Mouse (Mus musculus) forebrain, embryonic 15.5 days (tissue): ENCODE results near the gene Sik2. TPM values are rescaled to one million over a fixed set of nuclear protein-coding genes. Genes with fewer than 3 reads are reported as not detected.

Experiments
- ATAC-seq: fragments of 200-750 bp; cut with Nextera tagmentation; replicated peaks from 2 replicates; pipeline ENCODE4 v1.8.0; 2017; ENCODE audit warnings: mild to moderate bottlenecking, moderate TSS enrichment, moderate library complexity
- H3K27ac ChIP-seq: fragments of 300-500 bp; sonication (generic); replicated peaks from 2 replicates; pipeline ENCODE4 v1.5.1; 2015; ENCODE audit warnings: mild to moderate bottlenecking, inconsistent platforms
- H3K27me3 ChIP-seq: fragments of 300-500 bp; sonication (generic); 2 replicates; pipeline ENCODE4 v1.6.1; 2015; ENCODE audit warnings: inconsistent platforms
- H3K36me3 ChIP-seq: fragments of 300-500 bp; sonication (generic); 2 replicates; pipeline ENCODE4 v1.6.1; 2015; ENCODE audit warnings: mild to moderate bottlenecking, inconsistent platforms
- H3K4me1 ChIP-seq: fragments of 300-500 bp; sonication (generic); 2 replicates; pipeline ENCODE4 v1.6.1; 2015; ENCODE audit warnings: inconsistent platforms
- H3K4me2 ChIP-seq: fragments of 300-500 bp; sonication (generic); replicated peaks from 2 replicates; pipeline ENCODE4 v1.6.1; 2015; ENCODE audit warnings: mild to moderate bottlenecking, inconsistent platforms
- H3K4me3 ChIP-seq: fragments of 300-500 bp; sonication (generic); 2 replicates; pipeline ENCODE4 v1.5.1; 2015; ENCODE audit warnings: mild to moderate bottlenecking, inconsistent platforms
- H3K9ac ChIP-seq: fragments of 300-500 bp; sonication (generic); replicated peaks from 2 replicates; pipeline ENCODE4 v1.6.1; 2015; ENCODE audit warnings: mild to moderate bottlenecking, inconsistent platforms
- H3K9me3 ChIP-seq: fragments of 300-500 bp; sonication (generic); 2 replicates; pipeline ENCODE4 v1.6.1; 2016; ENCODE audit warnings: inconsistent platforms
- WGBS: fragments of 180-500 bp; shearing (Covaris S2); methylation state at CpG from one replicate; pipeline ENCODE4 v1.1.7; 2015; ENCODE audit warnings: mixed read lengths; 5-methylcytosine and 5-hydroxymethylcytosine counted together
- polyA plus RNA-seq: library from polyadenylated mRNA; unstranded; fragments of >200 nt; fragmentation: Nextera tagmentation; extraction: Ambion mirVana; gene quantifications from 2 replicates; pipeline ENCODE4 v1.2.1, GENCODE M21; 2015

The Sik2 gene
- polyA plus RNA-seq, 1 experiment from 2014 or later = 19.5 TPM

- no peak overlapping the region for H3K9ac ChIP-seq
- H3K9me3 ChIP-seq = no peaks in the 10 kb centered on the region
- no peak overlapping the region for H3K27ac ChIP-seq
- WGBS = 87% methylated on average over 3 of the region's 3 CpGs
- H3K4me3 ChIP-seq = no peak overlapping the region
- no peaks in the 10 kb centered on the region for H3K27me3 ChIP-seq
- no peak overlapping the region for H3K4me2 ChIP-seq
- no peaks in the 10 kb centered on the region for H3K4me1 ChIP-seq
- ATAC-seq = no peak
- H3K36me3 ChIP-seq = no peaks in the 10 kb centered on the region
Observed at GRCm38 (mm10) chr9:51020351-51020750, 11.5 kb upstream of the Sik2 start.

- no peaks in the 10 kb centered on the region for H3K4me1 ChIP-seq
- ATAC-seq = no peak
- WGBS = 82% methylated on average over 7 of the region's 7 CpGs
- H3K9ac ChIP-seq = no peak overlapping the region
- H3K36me3 ChIP-seq = no peaks in the 10 kb centered on the region
- H3K4me2 ChIP-seq = no peak overlapping the region
- no peaks in the 10 kb centered on the region for H3K9me3 ChIP-seq
- no peaks in the 10 kb centered on the region for H3K27me3 ChIP-seq
- no peak overlapping the region for H3K4me3 ChIP-seq
- H3K27ac ChIP-seq = no peak overlapping the region
Observed at GRCm38 (mm10) chr9:51019670-51020069, 10.8 kb upstream of the Sik2 start.

- no peaks in the 10 kb centered on the region for H3K27me3 ChIP-seq
- WGBS = 63% methylated on average over 4 of the region's 4 CpGs
- no peak for ATAC-seq
- no peaks in the 10 kb centered on the region for H3K36me3 ChIP-seq
- no peaks in the 10 kb centered on the region for H3K4me1 ChIP-seq
- H3K4me3 ChIP-seq = no peak overlapping the region
- H3K9me3 ChIP-seq = no peaks in the 10 kb centered on the region
- H3K27ac ChIP-seq = no peak overlapping the region
- no peak overlapping the region for H3K4me2 ChIP-seq
- H3K9ac ChIP-seq = no peak overlapping the region
Observed at GRCm38 (mm10) chr9:51015732-51016131, 6.9 kb upstream of the Sik2 start.

GRCm38 (mm10) chr9:51013644-51014043 lies 4.8 kb upstream of the Sik2 start:
- 80% methylated on average over 1 of the region's 1 CpGs for WGBS

GRCm38 (mm10) chr9:51009656-51009950 lies 730 bp upstream of the Sik2 start:
- peak overlapping the region; percentile 94 for H3K4me3 ChIP-seq
- ATAC-seq = no peak
- H3K4me2 ChIP-seq = peak overlapping the region; percentile 79
- no peaks in the 10 kb centered on the region for H3K27me3 ChIP-seq
- H3K4me1 ChIP-seq = peaks cover 21% of the 10 kb centered on the region
- H3K9me3 ChIP-seq = no peaks in the 10 kb centered on the region
- no peaks in the 10 kb centered on the region for H3K36me3 ChIP-seq
- WGBS = under 1% methylated on average over 6 of the region's 6 CpGs
- peak overlapping the region; percentile 80 for H3K9ac ChIP-seq
- H3K27ac ChIP-seq = no peak overlapping the region

More at GRCm38 (mm10) chr9:51013644-51014043, 4.8 kb upstream of the Sik2 start:
- H3K4me1 ChIP-seq = peaks cover 7% of the 10 kb centered on the region
- H3K9me3 ChIP-seq = no peaks in the 10 kb centered on the region
- H3K27me3 ChIP-seq = no peaks in the 10 kb centered on the region
- H3K9ac ChIP-seq = no peak overlapping the region
- H3K36me3 ChIP-seq = no peaks in the 10 kb centered on the region
- H3K4me3 ChIP-seq = no peak overlapping the region
- no peak for ATAC-seq
- no peak overlapping the region for H3K4me2 ChIP-seq
- H3K27ac ChIP-seq = no peak overlapping the region

GRCm38 (mm10) chr9:51008068-51008840 lies 619 bp downstream of the Sik2 start:
- peak; percentile 57 for ATAC-seq
- Histone ChIP-seq H3K4me3 (peak overlapping the region; percentile 94), H3K9me3 (no peaks in the 10 kb centered on the region), H3K9ac (peak overlapping the region; percentile 80), H3K27ac (peak overlapping the region; percentile 83), H3K27me3 (no peaks in the 10 kb centered on the region), H3K4me1 (peaks cover 21% of the 10 kb centered on the region), H3K36me3 (no peaks in the 10 kb centered on the region), H3K4me2 (peak overlapping the region; percentile 79)
- under 1% methylated on average over 62 of the region's 65 CpGs for whole genome bisulfite sequencing

- 10% methylated on average over 10 of the region's 10 CpGs for WGBS
- peak overlapping the region; percentile 94 for H3K4me3 ChIP-seq
- peak overlapping the region; percentile 83; the same call in 1 of the 2 replicates for H3K27ac ChIP-seq
- H3K9me3 ChIP-seq = no peaks in the 10 kb centered on the region
- no peaks in the 10 kb centered on the region for H3K36me3 ChIP-seq
- peak overlapping the region; percentile 80 for H3K9ac ChIP-seq
- H3K4me2 ChIP-seq = peak overlapping the region; percentile 79
- peaks cover 21% of the 10 kb centered on the region for H3K4me1 ChIP-seq
- no peak for ATAC-seq
- H3K27me3 ChIP-seq = no peaks in the 10 kb centered on the region
Observed at GRCm38 (mm10) chr9:51007726-51008067, 1.2 kb downstream of the Sik2 start.

GRCm38 (mm10) chr9:51006846-51007245 lies 2.0 kb downstream of the Sik2 start:
- H3K4me1 ChIP-seq = peaks cover 21% of the 10 kb centered on the region
- WGBS = 1% methylated on average over 4 of the region's 4 CpGs
- no peaks in the 10 kb centered on the region for H3K9me3 ChIP-seq
- H3K27ac ChIP-seq = no peak overlapping the region
- H3K4me3 ChIP-seq = 0 out of 2 replicates have a peak overlapping the region, but pooled peaks have one; percentile 8
- H3K9ac ChIP-seq = no peak overlapping the region
- no peak for ATAC-seq
- H3K4me2 ChIP-seq = peak overlapping the region; percentile 79; the same call in 1 of the 2 replicates
- no peaks in the 10 kb centered on the region for H3K27me3 ChIP-seq
- no peaks in the 10 kb centered on the region for H3K36me3 ChIP-seq

GRCm38 (mm10) chr9:51004062-51004461 lies 4.8 kb downstream of the Sik2 start:
- Histone ChIP-seq H3K36me3 (no peaks in the 10 kb centered on the region), H3K9ac (no peak overlapping the region), H3K9me3 (no peaks in the 10 kb centered on the region), H3K4me2 (no peak overlapping the region), H3K4me3 (no peak overlapping the region), H3K4me1 (peaks cover 14% of the 10 kb centered on the region), H3K27ac (no peak overlapping the region), H3K27me3 (no peaks in the 10 kb centered on the region)
- no peak for ATAC-seq
- 93% methylated on average over 1 of the region's 1 CpGs for WGBS

- H3K9me3 ChIP-seq = no peaks in the 10 kb centered on the region
- H3K27me3 ChIP-seq = no peaks in the 10 kb centered on the region
Observed at GRCm38 (mm10) chr9:50986677-50987076, 22.2 kb downstream of the Sik2 start.

GRCm38 (mm10) chr9:50986123-50986522 lies 22.8 kb downstream of the Sik2 start:
- H3K36me3 ChIP-seq = no peaks in the 10 kb centered on the region
- H3K4me1 ChIP-seq = peaks cover 9% of the 10 kb centered on the region; the same call in 1 of the 2 replicates
- H3K27me3 ChIP-seq = no peaks in the 10 kb centered on the region
- no peak for ATAC-seq
- no peak overlapping the region for H3K9ac ChIP-seq
- no peak overlapping the region for H3K4me3 ChIP-seq
- WGBS = 4% methylated on average over 8 of the region's 8 CpGs
- H3K4me2 ChIP-seq = no peak overlapping the region
- H3K27ac ChIP-seq = no peak overlapping the region
- H3K9me3 ChIP-seq = no peaks in the 10 kb centered on the region

More at GRCm38 (mm10) chr9:50986677-50987076, 22.2 kb downstream of the Sik2 start:
- no peak for ATAC-seq
- H3K4me2 ChIP-seq = no peak overlapping the region
- H3K4me1 ChIP-seq = peaks cover 9% of the 10 kb centered on the region; the same call in 1 of the 2 replicates
- no peak overlapping the region for H3K9ac ChIP-seq
- H3K4me3 ChIP-seq = no peak overlapping the region
- H3K27ac ChIP-seq = no peak overlapping the region
- H3K36me3 ChIP-seq = no peaks in the 10 kb centered on the region

GRCm38 (mm10) chr9:50981499-50982190 lies 27.2 kb downstream of the Sik2 start:
- Histone ChIP-seq H3K4me1 (peaks cover 5% of the 10 kb centered on the region; the same call in 1 of the 2 replicates), H3K27me3 (no peaks in the 10 kb centered on the region), H3K4me2 (no peak overlapping the region), H3K27ac (no peak overlapping the region), H3K4me3 (no peak overlapping the region), H3K9me3 (no peaks in the 10 kb centered on the region), H3K36me3 (no peaks in the 10 kb centered on the region), H3K9ac (no peak overlapping the region)
- 86% methylated on average over 4 of the region's 4 CpGs for WGBS
- ATAC-seq = no peak
